Mouse (Mus musculus) embryonic facial prominence, embryonic 14.5 days (tissue): Measurements from ENCODE around the gene Acpp. TPM values are rescaled to one million over a fixed set of nuclear protein-coding genes. Genes with fewer than 3 reads are reported as not detected.

Source experiments
- ATAC-seq: fragments of 200-750 bp; cut with Nextera tagmentation; 2 replicates; pipeline ENCODE4 v1.8.0; 2017; ENCODE audit warnings: low read depth, moderate number of reproducible peaks, moderate TSS enrichment
- DNase-seq: peaks from one replicate; pipeline ENCODE4 v3.0.0-alpha.2; 2015; ENCODE audit warnings: low spot score
- H3K27ac ChIP-seq: fragments of 300-500 bp; sonication (generic); replicated peaks from 2 replicates; pipeline ENCODE4 v1.5.1; 2014; ENCODE audit warnings: low read depth, mild to moderate bottlenecking, low read length, moderate library complexity
- H3K27me3 ChIP-seq: fragments of 300-500 bp; sonication (generic); replicated peaks from 2 replicates; pipeline ENCODE4 v1.6.1; 2014; ENCODE audit warnings: low read length; ENCODE audit not compliant: control insufficient read depth, insufficient read depth
- H3K36me3 ChIP-seq: fragments of 300-500 bp; sonication (generic); 2 replicates; pipeline ENCODE4 v1.6.1; 2014; ENCODE audit warnings: low read length, mixed read lengths; ENCODE audit not compliant: control insufficient read depth, insufficient read depth
- H3K4me1 ChIP-seq: fragments of 300-500 bp; sonication (generic); 2 replicates; pipeline ENCODE4 v1.6.1; 2014; ENCODE audit warnings: antibody characterized with exemption, low read length; ENCODE audit not compliant: control insufficient read depth, insufficient read depth
- H3K4me2 ChIP-seq: fragments of 300-500 bp; sonication (generic); 2 replicates; pipeline ENCODE4 v1.6.1; 2014; ENCODE audit warnings: low read depth, mild to moderate bottlenecking, low read length, moderate library complexity, mixed read lengths
- H3K4me3 ChIP-seq: fragments of 300-500 bp; sonication (generic); 2 replicates; pipeline ENCODE4 v1.5.1; 2014; ENCODE audit warnings: low read depth, mild to moderate bottlenecking, low read length
- H3K9ac ChIP-seq: fragments of 300-500 bp; sonication (generic); 2 replicates; pipeline ENCODE4 v1.6.1; 2014; ENCODE audit warnings: low read depth, mild to moderate bottlenecking, low read length, moderate library complexity, mixed read lengths
- H3K9me3 ChIP-seq: fragments of 300-500 bp; sonication (generic); 2 replicates; pipeline ENCODE4 v1.6.1; 2016; ENCODE audit warnings: low read length; ENCODE audit not compliant: control insufficient read depth
- WGBS: fragments of 180-500 bp; shearing (Covaris S2); extraction: QIAGEN DNeasy Blood & Tissue Kit; methylation state at CpG from one replicate; pipeline ENCODE4 v1.1.7; 2014; 5-methylcytosine and 5-hydroxymethylcytosine counted together
- polyA plus RNA-seq: library from polyadenylated mRNA; unstranded; fragments of >200 nt; fragmentation: Nextera tagmentation; extraction: Ambion mirVana; gene quantifications from 2 replicates; pipeline ENCODE4 v1.2.1, GENCODE M21; 2014

The Acpp gene
- polyA plus RNA-seq, 1 experiment from 2014 or later: 2.3 TPM

GRCm38 (mm10) chr9:104269349-104269871, 68.1 kb downstream of the Acpp start:
- Histone ChIP-seq H3K27ac (no peak overlapping the region), H3K36me3 (no peaks in the 10 kb centered on the region), H3K9ac (no peak overlapping the region), H3K4me3 (no peak overlapping the region), H3K4me1 (no peaks in the 10 kb centered on the region), H3K9me3 (no peaks in the 10 kb centered on the region), H3K4me2 (no peak overlapping the region), H3K27me3 (no peaks in the 10 kb centered on the region)
- 27% methylated on average over 10 of the region's 10 CpGs for WGBS
- DNase-seq (peak; percentile 21), ATAC-seq (peak; percentile 33)

- H3K4me2 ChIP-seq: no peak overlapping the region
- H3K4me1 ChIP-seq: peaks cover 21% of the 10 kb centered on the region
- no peak for DNase-seq
- no peaks in the 10 kb centered on the region for H3K27me3 ChIP-seq
- 83% methylated on average over 2 of the region's 2 CpGs for WGBS
- ATAC-seq: no peak
- no peak overlapping the region for H3K27ac ChIP-seq
- H3K9me3 ChIP-seq: no peaks in the 10 kb centered on the region
- H3K36me3 ChIP-seq: no peaks in the 10 kb centered on the region
- H3K4me3 ChIP-seq: no peak overlapping the region
- no peak overlapping the region for H3K9ac ChIP-seq
These were observed 73.0 kb downstream of the Acpp start for GRCm38 (mm10) chr9:104264567-104264966.

- Histone ChIP-seq H3K4me3 (peak within 1 kb of the TSS; percentile 98), H3K9ac (peak within 1 kb of the TSS; percentile 93), H3K9me3 (no peaks in the 10 kb centered on the region), H3K27me3 (no peaks in the 10 kb centered on the region), H3K4me2 (peak within 1 kb of the TSS; percentile 74), H3K4me1 (peaks cover 21% of the 10 kb centered on the region), H3K36me3 (no peaks in the 10 kb centered on the region), H3K27ac (peak within 1 kb of the TSS; percentile 90)
- DNase-seq (peak; percentile 98), ATAC-seq (peak; percentile 98)
- WGBS: under 1% methylated on average over 32 of the region's 60 CpGs
These were observed 74.7 kb downstream of the Acpp start, which contains the start of gene Dnajc13 for GRCm38 (mm10) chr9:104262823-104263352. TSS of gene Dnajc13 (minus strand) at chr9:104262930.

- Histone ChIP-seq H3K4me1 (peaks cover 21% of the 10 kb centered on the region), H3K9ac (peak overlapping the region; percentile 93), H3K27me3 (no peaks in the 10 kb centered on the region), H3K4me2 (peak overlapping the region; percentile 74), H3K9me3 (no peaks in the 10 kb centered on the region), H3K36me3 (no peaks in the 10 kb centered on the region), H3K4me3 (peak overlapping the region; percentile 98), H3K27ac (peak overlapping the region; percentile 90)
- peak; percentile 70 for DNase-seq
- ATAC-seq: peak; percentile 49
- 1% methylated on average over 21 of the region's 46 CpGs for WGBS
These were observed 75.4 kb downstream of the Acpp start for GRCm38 (mm10) chr9:104262016-104262762.

- WGBS: 43% methylated on average over 4 of the region's 4 CpGs
- Histone ChIP-seq H3K36me3 (no peaks in the 10 kb centered on the region), H3K9ac (no peak overlapping the region), H3K9me3 (no peaks in the 10 kb centered on the region), H3K27ac (no peak overlapping the region), H3K27me3 (no peaks in the 10 kb centered on the region), H3K4me2 (peak overlapping the region; percentile 74; the same call in 1 of the 2 replicates), H3K4me3 (no peak overlapping the region), H3K4me1 (peaks cover 21% of the 10 kb centered on the region)
- ATAC-seq: no peak
- no peak for DNase-seq
These were observed 77.2 kb downstream of the Acpp start for GRCm38 (mm10) chr9:104260306-104260705.

GRCm38 (mm10) chr9:104256085-104256484, 81.5 kb downstream of the Acpp start:
- WGBS: 72% methylated on average over 2 of the region's 2 CpGs
- Histone ChIP-seq H3K9me3 (no peaks in the 10 kb centered on the region), H3K4me1 (peaks cover 10% of the 10 kb centered on the region), H3K27ac (no peak overlapping the region), H3K36me3 (no peaks in the 10 kb centered on the region), H3K4me3 (no peak overlapping the region), H3K9ac (no peak overlapping the region), H3K4me2 (no peak overlapping the region), H3K27me3 (no peaks in the 10 kb centered on the region)
- DNase-seq: no peak
- no peak for ATAC-seq

GRCm38 (mm10) chr9:104254408-104255180, 83.0 kb downstream of the Acpp start:
- Histone ChIP-seq H3K4me1 (no peaks in the 10 kb centered on the region), H3K27ac (no peak overlapping the region), H3K36me3 (no peaks in the 10 kb centered on the region), H3K9ac (no peak overlapping the region), H3K4me3 (no peak overlapping the region), H3K27me3 (no peaks in the 10 kb centered on the region), H3K4me2 (no peak overlapping the region), H3K9me3 (no peaks in the 10 kb centered on the region)
- DNase-seq (peak; percentile 19), ATAC-seq (0 out of 2 replicates have a peak, but pooled peaks have one; percentile 18)
- 72% methylated on average over 9 of the region's 9 CpGs for WGBS

GRCm38 (mm10) chr9:104252637-104253036, 84.9 kb downstream of the Acpp start:
- Histone ChIP-seq H3K27me3 (no peaks in the 10 kb centered on the region), H3K27ac (no peak overlapping the region), H3K4me1 (no peaks in the 10 kb centered on the region), H3K4me2 (no peak overlapping the region), H3K4me3 (no peak overlapping the region), H3K9ac (no peak overlapping the region), H3K9me3 (no peaks in the 10 kb centered on the region), H3K36me3 (no peaks in the 10 kb centered on the region)
- WGBS: 94% methylated on average over 3 of the region's 3 CpGs
- DNase-seq (no peak), ATAC-seq (no peak)
